Mouse (Mus musculus): ENCODE results near the gene Mbd3l1. TPM values are rescaled to one million over a fixed set of nuclear protein-coding genes. Genes with fewer than 3 reads are reported as not detected.

Gene Mbd3l1
- not detected in 2 replicates for polyA plus RNA-seq (2015; fragmentation: Nextera tagmentation; extraction: Ambion mirVana)

DNA sequence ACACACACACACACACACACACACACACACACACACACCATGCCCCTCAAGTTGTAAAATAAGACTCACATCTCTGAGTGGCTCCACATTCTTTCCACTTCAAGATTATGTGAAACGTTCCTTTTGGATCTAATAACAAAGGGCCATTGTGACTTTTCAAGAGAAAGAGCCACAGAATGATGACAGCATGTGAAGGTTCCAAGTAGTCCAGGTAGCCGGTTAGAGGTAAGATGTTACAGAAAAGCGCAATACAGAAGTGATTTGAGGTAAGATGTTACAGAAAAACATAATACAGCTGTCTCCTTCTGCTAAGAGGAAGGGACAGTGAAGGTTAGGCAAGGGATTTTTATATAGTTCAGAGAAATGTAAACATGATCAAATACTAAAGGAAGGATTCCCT lies at the start of gene Mbd3l1, which contains the start of gene Zfp558:
Gene Mbd3l1, plus strand, starts transcription at position 192 of the 400 bp plus-strand sequence.
Gene Zfp558, minus strand, starts transcription at position 101 of the 400 bp plus-strand sequence.

GRCm38 (mm10) chr9:18430354-18430753 lies 47.8 kb upstream of the Mbd3l1 start, which contains the start of gene Mbd3l2:
TSS of gene Mbd3l2 (plus strand) at chr9:18430654.

Small RNAs within 50 kb of the gene (microRNA-seq; reads per million reads assigned to microRNA genes)
- not detected for gene Gm22854

Other genes starting within 250 kb of the Mbd3l1 start
- 75.6 and 83.6 TPM in 2 replicates for gene Chordc1, start 186.2 kb upstream of the Mbd3l1 start, polyA plus RNA-seq (2015; fragmentation: Nextera tagmentation; extraction: Ambion mirVana)
- 0.93 and 1.2 TPM in 2 replicates for gene Naalad2, start 75.4 kb upstream of the Mbd3l1 start, polyA plus RNA-seq (2015; fragmentation: Nextera tagmentation; extraction: Ambion mirVana)
- gene Ubtfl1, start 73.9 kb upstream of the Mbd3l1 start, polyA plus RNA-seq (2015; fragmentation: Nextera tagmentation; extraction: Ambion mirVana), result not detected in 2 replicates
- gene Mbd3l2, start 47.7 kb upstream of the Mbd3l1 start, polyA plus RNA-seq (2015; fragmentation: Nextera tagmentation; extraction: Ambion mirVana), result not detected in 2 replicates
- gene Zfp558, start 91 bp upstream of the Mbd3l1 start, polyA plus RNA-seq (2015; fragmentation: Nextera tagmentation; extraction: Ambion mirVana), result 12.9 and 13.2 TPM in 2 replicates
- not detected in 2 replicates for gene Muc16, start 196.2 kb downstream of the Mbd3l1 start, polyA plus RNA-seq (2015; fragmentation: Nextera tagmentation; extraction: Ambion mirVana)

All from neural tube, postnatal 0 days (tissue).